Mouse (Mus musculus) lung, postnatal 10 days (tissue): ENCODE data around the gene Wfdc3.

Source experiments
- DNase-seq: peaks from one replicate; pipeline ENCODE4 v3.0.0; 2021

The Wfdc3 gene

GRCm38 (mm10) chr2:164773989-164774364 lies 28.2 kb upstream of the Wfdc3 start:
- DNase-seq: no peak

GRCm38 (mm10) chr2:164773229-164773988 lies 27.7 kb upstream of the Wfdc3 start:
- no peak for DNase-seq

GRCm38 (mm10) chr2:164771123-164771522 lies 25.4 kb upstream of the Wfdc3 start:
- DNase-seq: no peak

- DNase-seq: no peak
Observed at GRCm38 (mm10) chr2:164770279-164770678, 24.5 kb upstream of the Wfdc3 start.

- peak; percentile 99 for DNase-seq
Observed at GRCm38 (mm10) chr2:164769258-164770037, 23.7 kb upstream of the Wfdc3 start, which contains the start of gene Ube2c. Gene Ube2c, plus strand, starts transcription at chr2:164769898.

GRCm38 (mm10) chr2:164767812-164768540 lies 22.2 kb upstream of the Wfdc3 start:
- DNase-seq: no peak

GRCm38 (mm10) chr2:164765841-164766240 lies 20.1 kb upstream of the Wfdc3 start:
- DNase-seq: no peak

- DNase-seq: no peak
Observed at GRCm38 (mm10) chr2:164762593-164762992, 16.9 kb upstream of the Wfdc3 start.

- no peak for DNase-seq
Observed at GRCm38 (mm10) chr2:164761971-164762370, 16.2 kb upstream of the Wfdc3 start.

GRCm38 (mm10) chr2:164761502-164761901 lies 15.8 kb upstream of the Wfdc3 start:
- no peak for DNase-seq

- DNase-seq: no peak
Observed at GRCm38 (mm10) chr2:164760059-164760833, 14.5 kb upstream of the Wfdc3 start.

- DNase-seq: no peak
Observed at GRCm38 (mm10) chr2:164758692-164759091, 13.0 kb upstream of the Wfdc3 start.

GRCm38 (mm10) chr2:164757841-164758240 lies 12.1 kb upstream of the Wfdc3 start:
- DNase-seq: no peak

GRCm38 (mm10) chr2:164754800-164755199 lies 9.1 kb upstream of the Wfdc3 start:
- DNase-seq: no peak

- DNase-seq: no peak
Observed at GRCm38 (mm10) chr2:164754105-164754504, 8.4 kb upstream of the Wfdc3 start.

- no peak for DNase-seq
Observed at GRCm38 (mm10) chr2:164752454-164752853, 6.7 kb upstream of the Wfdc3 start.

GRCm38 (mm10) chr2:164748991-164749390 lies 3.3 kb upstream of the Wfdc3 start:
- DNase-seq: no peak

GRCm38 (mm10) chr2:164748191-164748590 lies 2.5 kb upstream of the Wfdc3 start:
- DNase-seq: no peak

- no peak for DNase-seq
Observed at GRCm38 (mm10) chr2:164746693-164747092, 962 bp upstream of the Wfdc3 start.

- DNase-seq: no peak
Observed at GRCm38 (mm10) chr2:164744987-164745386, 744 bp downstream of the Wfdc3 start.

- no peak for DNase-seq
Observed at GRCm38 (mm10) chr2:164739876-164740275, 5.9 kb downstream of the Wfdc3 start.

- peak; percentile 11 for DNase-seq
Observed at GRCm38 (mm10) chr2:164737377-164738090, 8.2 kb downstream of the Wfdc3 start.
